Mouse (Mus musculus): ENCODE data around the gene Tex2.
"Not testable (repeated sequence)": the region's sequence is repeated elsewhere in the genome, so short reads cannot be mapped to it uniquely, and the experiment has no call there.

The Tex2 gene

DNA sequence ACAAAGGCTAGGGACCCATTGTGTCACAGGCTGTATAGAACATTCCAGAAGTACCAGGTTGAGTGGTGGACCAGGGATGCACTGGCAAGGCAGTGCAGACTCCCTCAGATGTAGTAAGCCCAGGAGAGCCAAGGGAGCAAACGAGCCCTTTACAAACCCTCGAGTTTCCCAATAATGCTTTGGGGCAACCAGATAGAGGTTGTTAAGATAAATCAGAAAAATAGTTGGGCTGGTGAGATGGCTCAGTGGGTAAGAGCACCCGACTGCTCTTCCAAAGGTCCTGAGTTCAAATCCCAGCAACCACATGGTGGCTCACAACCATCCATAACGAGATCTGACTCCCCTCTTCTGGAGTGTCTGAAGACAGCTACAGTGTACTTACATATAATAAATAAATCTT lies 5.5 kb upstream of the Tex2 start:
- DNase-seq, result not testable (repeated sequence)

DNA sequence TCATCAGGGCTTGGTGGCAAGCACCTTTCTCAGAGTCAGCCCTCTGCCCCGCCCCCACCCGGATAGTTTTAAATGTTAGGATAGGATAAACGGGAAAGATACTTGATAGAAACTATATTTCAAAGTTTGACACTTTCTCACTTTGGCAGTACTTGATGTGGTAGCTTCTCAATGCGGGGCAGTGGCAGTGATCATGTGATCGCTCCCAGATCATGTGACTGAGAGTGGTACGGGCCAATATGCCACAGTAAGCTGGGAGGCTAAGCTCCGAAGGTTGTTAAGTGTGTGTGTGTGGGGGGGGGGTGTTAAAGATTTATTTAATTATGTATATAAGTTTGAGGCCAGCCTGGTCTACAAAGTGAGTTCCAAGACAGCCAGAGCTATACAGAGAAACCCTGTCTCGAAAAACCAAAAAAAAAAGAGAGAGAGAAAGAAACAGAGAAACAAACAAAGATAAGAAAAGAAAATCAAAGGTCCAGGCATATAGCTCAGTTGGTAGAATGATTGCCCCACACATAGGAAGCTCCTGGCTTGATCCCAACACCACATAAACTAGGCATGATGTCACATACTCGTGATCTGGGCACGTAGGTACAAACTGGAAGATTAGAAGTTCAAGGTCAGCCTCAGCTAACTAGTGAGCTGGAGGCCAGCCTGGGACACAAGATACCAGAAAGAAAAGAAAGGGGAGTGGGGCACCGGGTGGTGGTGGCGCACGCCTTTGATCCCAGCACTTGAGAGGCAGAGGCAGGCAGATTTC lies 4.8 kb upstream of the Tex2 start:
- no peak for DNase-seq

DNA sequence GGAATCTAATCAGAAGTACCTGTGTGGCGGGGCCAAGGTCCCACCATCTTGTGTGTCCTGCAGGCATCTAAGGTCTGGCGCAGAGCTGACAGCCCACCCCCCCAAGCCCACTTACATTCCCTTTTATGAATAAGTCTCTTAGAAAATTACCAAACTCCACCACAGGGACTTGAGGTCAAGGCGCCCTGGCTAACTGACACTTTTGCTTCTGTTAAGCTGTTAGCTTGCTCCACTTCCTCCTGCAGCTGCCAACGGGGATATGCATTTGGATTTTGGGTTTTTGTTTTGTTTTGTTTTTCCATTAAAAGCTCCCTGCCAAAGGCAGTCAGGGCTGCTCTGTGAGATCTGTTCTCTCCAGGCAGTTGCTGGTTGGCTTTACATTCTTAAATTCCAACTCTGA lies 2.3 kb upstream of the Tex2 start:
- DNase-seq, result no peak

DNA sequence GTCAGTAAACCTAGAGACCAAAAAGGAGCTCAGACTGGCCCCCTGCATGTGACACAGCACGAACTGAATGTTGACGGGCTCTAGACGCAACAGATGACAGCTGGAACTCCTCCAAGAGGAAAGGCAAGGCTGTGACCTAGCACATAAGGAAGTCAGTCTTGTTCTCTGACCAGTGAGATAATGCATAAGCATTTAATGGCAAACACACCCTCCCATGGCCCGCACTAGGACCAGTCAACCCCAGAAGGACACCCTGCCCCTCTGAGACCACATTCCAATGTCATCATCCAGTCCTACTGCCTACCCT lies 1.1 kb upstream of the Tex2 start:
- DNase-seq, result no peak

DNA sequence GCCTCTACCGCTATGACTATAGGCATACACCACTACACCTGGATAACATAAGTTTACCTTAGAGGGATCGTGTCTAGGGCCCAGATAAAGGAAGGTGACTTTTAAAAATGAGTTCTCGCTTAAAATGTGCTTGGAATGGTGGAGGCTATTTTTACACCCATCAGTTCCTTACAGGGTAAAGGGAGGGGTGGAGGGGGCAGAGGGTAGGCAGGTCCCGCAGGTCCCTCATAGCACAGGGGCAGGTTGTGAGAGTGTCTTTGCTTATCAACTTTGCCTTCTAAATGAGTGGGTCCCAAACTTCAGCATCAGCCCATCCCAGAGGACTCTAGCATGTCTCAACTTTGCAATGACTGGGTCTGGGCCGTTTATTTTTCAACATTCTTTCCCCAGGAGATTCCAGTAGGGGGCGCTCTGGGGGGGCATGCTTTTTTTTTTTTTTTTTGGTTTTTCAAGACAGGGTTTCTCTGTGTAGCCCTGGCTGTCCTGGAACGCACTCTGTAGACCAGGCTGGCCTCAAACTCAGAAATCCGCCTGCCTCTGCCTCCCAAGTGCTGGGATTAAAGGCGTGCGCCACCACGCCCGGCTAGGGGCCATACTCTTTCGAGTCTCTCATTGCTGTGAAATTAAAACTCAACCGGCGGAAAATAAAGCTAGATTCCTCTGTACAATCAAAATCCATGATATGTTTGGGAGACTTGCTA lies 565 bp upstream of the Tex2 start:
- DNase-seq, result no peak

DNA sequence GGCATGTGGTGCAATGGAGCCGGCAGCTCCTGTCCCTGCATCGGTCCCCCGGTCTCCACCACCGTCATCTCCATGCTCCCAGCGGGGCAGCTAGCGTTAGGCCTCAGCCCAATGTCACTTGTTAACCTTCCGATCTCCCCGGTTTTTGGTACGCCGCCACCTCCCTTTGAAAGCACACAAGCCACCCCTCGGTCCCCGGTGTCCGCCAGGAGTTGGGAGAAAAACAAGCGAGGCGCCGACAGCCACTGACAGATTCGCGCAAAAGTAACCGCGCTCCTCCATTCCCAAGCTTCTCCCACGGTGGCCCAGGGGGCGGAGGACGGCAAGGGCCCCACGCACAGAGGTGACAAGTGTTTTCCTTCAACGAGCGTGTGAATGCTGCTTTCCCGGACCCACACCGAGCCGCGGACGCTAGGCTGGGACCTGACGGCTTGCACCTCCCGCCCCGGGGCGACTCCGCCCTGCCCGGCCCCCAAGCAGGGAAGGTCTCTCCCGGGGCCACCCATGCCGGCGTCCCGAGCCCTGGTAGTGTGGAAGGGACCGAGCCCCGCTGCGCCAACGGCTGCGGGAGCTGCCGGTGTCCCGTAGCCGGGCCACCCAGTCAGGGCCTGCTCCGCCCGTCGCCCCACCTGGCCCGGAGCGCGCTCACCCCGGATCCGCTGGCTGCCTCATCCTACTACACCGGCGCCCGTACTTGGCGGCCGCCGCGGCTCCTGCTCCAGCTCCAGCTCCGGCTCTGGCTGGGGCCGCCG lies 838 bp downstream of the Tex2 start:
- peak; percentile 79 for DNase-seq

DNA sequence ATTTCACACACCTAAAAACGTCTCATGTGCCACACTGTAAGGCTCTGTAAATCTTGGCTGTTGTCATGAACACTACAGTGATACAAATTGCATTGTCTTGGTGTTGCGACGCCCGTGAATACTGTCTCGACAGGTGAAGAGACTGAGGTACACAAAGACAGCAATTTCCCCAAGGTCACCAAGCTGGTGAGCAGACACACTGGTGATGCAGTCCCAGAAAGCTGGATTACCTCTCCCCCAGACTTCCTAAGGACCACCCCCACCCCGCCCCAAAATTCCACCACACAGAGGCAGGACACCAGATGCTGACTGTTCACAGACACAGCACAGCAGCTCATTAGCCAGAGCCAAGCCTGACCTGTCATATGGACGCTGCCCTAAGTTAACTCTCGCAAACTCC lies 3.5 kb downstream of the Tex2 start:
- DNase-seq, result no peak

DNA sequence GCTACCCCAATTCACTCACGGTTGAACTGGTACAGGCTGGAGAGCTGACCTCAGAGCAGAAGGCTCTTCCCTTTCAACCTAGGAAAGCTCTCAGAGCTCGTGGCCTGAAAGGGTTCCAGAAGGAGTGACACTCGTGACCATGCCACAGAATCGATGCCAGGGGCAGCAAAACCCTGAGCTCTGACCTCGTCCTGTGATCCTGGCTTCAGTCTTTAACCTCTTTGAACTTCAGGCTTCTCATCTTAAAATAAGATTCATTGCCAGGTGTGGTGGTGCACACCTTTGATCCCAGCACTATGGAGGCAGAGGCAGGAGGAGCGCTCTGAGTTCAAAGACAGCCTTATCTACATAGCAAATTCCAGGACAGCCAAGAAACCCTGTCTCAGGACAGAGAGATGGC lies 5.9 kb downstream of the Tex2 start:
- no peak for DNase-seq

DNA sequence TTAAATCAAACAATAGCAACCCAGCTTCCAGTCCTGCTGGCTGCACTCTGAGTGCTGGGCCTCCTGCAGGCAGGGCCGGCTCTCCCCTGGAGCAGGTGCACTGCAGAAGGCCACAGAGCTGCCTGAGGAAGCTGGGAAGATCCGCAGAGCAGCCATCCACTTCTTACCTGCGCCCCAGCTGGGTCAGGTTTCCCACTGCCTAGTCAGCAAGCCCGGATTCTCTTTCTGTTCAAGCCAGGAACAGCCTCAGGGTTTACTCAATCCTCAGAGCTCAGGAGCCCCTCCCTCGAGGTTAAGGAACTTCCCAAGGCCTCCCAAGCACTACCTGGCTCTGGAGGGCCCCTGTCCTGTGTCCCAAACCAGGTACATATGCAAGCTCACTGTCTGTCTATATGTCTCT lies 7.2 kb downstream of the Tex2 start:
- no peak for DNase-seq

DNA sequence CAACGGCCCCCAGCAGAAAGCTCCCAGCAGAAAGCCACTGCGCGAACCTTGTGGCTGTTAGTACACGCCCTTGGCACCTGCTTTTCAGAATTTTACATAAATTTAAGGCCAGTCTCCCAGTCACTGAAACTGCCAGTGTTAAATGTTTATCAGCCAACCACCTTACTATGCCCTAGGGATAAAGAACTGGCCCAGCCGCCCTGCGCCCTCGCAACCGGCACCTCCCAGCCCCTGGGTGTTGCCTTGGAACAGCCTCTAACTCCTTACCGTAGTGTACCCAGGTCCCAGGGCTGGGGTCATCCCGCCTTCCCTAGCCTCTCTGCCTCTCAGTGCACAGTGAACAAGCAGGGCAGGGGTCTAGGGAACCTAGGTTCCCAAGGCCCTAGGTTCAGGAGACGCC lies 10.0 kb downstream of the Tex2 start:
- DNase-seq, result no peak

DNA sequence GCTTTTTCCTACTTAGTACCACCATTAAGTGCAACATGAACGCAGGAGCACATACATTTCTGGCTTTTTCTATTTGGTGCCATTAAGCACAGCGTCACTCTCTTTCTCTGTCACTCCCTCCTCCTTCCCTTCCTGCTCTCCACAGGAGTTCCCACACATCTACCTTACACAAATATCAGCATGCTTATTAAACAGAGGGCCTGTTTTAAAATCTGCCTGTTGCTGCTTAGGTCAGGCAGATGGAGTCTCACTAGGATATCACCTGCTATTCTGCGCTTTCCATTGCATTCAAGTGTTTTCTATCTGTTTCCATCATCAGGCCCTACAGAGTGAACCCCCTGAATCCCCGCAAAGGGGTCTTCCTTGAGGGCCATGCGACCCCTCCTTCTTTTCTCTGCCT lies 13.1 kb downstream of the Tex2 start:
- DNase-seq, result no peak

DNA sequence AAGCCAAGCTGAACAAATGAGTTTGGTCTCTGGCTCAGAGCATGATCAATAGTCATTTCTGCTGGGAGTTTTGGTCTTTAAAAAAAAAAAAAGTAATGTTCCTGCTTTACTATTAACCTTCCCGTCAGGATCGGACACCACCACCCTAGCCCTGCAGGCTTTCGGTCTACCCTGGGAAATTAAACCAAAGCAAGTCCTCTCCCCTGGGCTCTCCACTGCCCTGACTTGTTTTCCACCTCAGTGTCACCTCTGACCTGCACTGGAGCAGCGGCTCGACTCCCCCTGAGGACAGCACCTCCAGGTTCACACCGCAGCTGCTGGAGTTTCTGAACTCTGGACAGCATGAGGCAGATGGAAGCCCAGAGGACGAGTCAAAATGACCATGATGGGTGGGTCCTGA lies 13.9 kb downstream of the Tex2 start:
- no peak for DNase-seq

DNA sequence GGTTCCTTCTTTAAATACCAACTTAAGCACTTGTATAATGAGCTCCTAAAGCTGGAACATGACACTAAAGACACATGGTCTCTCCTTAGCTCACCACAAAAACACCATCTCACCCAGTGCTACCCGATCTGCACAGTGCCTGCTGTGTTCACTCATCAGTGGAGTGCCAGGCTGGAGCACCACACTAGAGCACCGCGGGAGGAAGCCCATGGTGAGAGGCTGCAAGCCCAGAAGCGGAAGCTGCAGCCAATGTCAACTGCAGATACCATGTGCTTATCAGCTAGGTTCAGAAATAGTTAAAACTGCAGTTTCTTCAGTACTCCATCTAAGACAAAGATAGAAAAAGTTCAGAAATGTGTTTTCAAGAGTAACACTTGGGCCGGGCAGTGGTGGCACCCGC lies 14.9 kb downstream of the Tex2 start:
- no peak for DNase-seq

DNA sequence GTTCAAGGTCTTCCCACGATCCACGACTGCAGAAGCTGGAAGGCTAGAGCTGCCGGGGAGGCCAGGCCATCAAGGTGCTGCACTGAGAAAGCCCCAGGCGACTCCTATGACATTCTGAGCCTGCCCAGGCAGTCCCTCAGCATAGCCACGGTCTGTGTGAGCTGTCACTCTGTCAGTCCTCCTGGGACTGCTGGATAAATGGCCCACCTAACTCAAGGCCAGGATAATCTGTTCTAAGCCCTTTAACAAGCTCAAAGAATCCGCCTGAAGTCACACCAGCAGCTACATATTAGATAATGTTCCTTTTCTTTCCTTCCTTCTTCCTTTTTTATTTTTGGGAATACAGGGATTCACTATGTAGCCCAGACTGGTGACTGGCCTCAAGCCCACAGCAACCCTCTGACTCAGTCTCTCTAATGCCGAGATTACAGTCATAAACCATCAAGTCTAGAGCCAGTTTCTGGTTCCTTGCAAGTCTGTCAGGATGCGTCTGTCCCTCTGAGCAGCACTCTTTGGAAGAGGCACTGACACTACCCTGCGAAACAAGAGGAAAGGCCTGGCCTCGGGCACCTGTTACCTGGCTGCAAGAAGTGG lies 15.4 kb downstream of the Tex2 start:
- no peak for DNase-seq

DNA sequence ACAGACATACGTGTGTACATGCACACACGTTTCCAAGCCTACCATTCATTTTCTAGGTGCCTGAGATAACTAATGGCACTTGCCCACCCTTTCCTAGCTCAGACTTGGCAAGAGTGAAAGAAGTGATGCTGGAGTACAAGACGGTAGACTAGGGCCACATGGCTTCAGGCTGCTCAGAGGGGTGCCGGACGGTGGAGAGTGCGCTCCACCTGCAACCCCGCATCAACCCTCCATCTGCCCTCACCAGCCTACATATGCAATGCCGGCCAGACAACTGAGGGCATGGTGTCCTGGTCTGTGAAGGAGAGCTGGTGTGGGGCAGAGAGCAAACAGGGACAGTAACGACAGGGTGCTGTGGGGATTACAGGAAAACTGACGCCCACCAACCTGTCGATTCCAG lies 22.0 kb downstream of the Tex2 start:
- no peak for DNase-seq

DNA sequence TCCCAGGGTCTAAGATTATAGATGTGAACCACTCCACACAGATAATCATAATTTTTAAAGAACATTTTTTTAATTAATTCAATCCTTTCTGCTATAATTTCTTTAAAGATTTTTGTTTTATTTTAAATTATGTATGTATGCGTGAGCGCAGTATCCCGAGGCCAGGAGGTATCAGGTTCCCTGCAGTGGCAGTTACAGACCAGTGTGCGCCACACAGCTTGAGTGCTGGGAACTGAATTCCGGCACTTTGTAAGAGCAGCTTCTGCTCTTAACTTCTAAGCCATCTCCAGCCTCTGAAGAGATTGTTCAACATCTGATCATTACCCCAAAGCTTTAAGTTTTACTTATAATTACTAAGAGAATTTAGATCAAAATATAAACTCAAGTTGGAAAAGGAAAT lies 23.1 kb downstream of the Tex2 start:
- DNase-seq, result no peak

DNA sequence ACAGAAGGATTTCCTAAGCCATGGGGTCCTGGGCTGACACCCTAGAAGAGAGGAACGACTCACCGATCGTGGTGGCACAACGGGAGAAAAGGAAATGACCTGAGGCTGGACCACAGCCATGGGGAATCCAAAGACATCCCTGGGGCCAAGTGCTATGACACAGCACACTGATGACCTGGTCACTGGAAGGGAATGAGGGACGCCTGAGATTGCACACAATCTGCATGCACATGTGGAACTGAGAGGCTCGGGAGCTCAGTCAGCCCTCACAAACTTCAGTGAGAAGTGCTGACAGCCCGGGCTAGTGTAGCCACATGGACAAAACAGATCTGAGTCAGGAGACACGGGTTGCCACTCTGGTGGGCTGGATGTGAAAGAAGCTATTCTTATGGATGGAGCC lies 24.4 kb downstream of the Tex2 start:
- no peak for DNase-seq

DNA sequence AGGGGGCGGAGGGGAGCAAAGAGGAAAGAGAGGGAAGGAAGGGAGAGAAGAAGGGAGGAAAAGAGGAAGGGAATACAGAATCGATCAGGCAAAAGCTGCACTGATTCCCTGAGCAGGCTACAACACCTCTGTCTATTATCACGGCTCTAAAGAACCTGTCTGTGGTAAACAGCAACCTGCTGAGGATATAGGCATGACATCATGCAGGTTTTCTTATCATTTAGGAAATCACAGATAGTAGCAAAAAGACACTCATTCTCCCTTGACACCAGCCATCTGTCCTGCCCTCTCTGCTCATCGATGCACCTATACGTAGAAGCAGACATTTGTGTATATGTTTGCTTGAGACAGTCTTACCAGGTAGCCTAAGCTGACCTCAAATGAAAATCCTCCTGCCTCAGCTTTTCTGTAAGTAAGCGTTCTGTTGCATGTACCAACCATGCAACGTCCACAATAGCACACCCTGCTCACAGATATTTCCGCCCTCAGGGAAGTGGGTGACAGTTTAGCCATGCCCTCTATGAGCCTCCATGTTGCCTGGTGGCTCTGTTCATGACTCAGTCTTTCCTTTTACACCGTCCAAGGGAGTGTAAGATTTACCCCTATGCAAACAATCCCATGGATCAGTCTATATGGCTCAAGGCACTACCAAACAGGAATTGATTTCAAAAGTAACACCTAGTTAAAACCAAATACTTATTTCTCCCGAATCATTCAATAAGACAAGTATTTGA lies 25.3 kb downstream of the Tex2 start:
- DNase-seq, result no peak

DNA sequence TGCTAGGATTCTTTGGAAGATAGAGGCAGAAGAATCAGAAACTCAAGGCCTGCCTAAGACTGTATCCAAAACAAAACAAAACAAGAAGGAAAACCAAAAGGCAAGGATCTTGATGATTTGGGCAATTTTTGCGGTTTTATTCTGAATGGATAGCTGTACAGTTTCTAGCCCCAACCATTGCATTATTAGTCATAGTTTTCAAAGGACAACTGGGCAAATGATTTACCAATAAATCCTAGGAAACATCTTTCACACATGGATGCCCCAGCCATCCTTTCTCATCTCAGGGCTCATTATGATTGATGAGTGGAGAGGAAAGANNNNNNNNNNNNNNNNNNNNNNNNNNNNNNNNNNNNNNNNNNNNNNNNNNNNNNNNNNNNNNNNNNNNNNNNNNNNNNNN lies 29.4 kb downstream of the Tex2 start:
- DNase-seq, result no peak

DNA sequence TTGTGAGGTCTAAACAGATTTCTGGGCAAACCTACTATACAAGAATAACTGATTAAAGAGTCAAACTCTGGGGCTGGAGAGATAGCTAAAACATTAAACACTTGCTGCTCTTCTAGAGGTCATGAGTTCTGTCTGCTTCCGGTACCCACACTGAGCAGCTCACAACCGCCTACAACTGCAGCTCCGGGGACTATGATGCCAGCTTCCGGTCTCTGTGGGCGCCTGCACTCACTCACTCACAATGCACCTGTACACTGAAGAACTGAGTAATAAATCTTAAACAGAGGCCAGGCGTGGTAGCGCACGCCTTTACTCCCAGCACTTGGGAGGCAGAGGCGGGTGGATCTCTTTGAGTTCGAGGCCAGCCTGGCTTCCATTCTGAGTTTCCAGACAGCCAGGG lies 31.9 kb downstream of the Tex2 start:
- no peak for DNase-seq

DNA sequence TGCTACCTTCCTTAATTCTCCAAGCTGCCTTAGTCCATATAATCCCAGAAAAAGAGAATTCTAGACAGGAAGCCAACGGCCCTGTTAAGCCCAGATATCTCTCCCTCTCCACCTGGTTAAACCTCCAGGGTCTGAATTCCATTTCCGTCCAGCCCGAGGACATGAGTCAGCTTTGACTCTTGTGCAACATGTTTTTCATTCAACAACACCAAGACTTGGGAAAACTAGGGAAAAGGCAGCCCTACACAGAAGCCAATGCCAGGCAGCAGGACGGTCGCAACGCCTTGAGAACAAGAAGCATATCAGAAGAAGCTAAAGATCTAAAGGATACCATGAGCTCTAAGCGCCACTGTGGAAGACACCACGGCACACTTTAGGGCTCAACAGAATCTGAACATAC lies 32.8 kb downstream of the Tex2 start:
- DNase-seq, result no peak

DNA sequence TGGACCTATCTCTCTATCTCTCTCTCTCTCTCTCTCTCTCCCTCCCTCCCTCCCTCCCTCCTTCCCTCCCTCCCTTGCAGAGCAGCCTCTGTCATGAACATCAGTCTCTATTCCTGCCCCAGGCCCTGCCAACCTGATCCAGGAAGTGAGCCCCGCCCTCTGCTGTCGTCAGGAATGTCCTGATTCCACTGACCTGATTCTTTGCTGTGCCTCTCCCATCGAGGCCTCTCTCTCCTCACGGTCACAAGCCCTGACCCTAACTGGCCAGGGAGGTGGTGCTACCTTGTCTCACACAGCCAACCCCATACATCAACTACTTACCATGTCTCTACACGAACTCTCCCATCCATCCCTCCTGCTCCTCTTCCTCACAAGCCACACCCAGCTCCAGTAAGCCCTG lies 33.3 kb downstream of the Tex2 start:
- no peak for DNase-seq

DNA sequence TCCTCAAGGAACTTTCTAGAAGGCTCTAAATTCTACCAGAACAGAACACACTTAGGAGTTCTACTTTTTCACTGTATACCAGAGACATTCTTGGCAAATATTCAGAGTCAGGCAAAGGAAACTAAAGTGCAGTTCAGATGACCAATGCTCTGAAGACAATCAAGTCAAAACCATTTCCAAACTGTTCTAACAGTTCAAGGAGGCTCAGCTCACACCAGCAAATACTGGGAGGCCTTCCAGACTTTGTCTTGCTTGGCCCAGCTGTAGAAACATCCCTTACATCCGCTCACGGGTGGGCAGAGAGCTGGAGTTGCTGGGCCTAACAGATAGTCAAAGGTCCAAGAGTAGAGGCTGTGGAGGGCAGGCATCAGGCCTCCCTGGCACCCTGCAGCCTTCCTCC lies 34.1 kb downstream of the Tex2 start:
- DNase-seq, result no peak
